ENCODE assay signal across 1 mouse cellular context in the genomic region with DNA sequence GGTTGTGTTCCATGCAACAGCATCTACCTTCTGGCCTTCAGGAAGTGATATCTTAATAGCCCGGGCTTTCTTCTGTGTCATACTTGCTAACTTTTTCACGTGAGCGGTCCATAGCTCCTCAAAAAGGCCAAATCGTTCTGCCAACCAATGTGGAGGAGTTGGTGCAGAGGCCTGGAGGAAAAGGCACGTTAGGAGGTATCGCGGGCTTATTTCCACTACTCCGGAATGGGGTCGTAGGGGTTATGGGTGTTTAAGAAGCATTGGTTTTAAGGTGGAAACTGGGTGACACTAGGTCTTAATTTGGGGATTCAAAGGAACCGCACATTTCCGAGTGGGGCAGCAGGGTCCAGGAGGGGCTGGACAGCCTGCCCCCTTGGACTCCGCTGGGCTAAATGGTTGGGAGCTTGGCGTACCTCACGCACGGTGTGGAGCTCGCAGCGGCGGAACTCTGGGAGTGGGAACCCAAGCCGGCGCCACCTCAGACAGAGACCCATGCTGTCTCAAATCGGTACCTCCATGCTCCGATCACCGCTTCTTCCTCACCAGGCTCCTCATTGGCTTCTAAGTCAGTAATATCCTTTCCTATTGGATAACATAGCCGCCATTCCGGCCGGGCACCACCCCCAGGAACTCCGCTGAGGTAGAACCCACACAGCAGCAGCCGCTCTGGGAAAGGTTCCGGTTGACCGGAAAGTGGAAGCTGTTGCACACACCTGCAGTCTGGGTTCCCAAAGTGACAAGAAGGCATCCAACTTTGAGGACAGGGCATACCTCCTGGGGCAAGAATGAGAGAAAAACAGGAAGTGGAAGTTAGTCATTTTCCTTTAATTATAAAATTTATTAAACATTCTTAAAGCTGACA.
TF ChIP-seq lines count a peak whose summit lies in the region.

No protein-coding gene starts in this region.

TF ChIP-seq in myocyte, 11 proteins besides CTCF, POLR2A, EP300 and RAD21 (continued from another document):
- peak in 1 of 3 experiments; percentile 53 for TF ChIP-seq MYOG (IDR thresholded peaks at IDR 0.05; ENCODE audit: control insufficient read depth in 1 of 3, insufficient read depth in 1 of 3, insufficient read length in 2 of 3, low read depth in 2 of 3)
- peak in 1 of 3 experiments; percentile 15 for TF ChIP-seq MYOD1 (IDR thresholded peaks at IDR 0.05; ENCODE audit: control insufficient read depth in 1 of 3, insufficient read length in 2 of 3, low read depth in 2 of 3)
- no peak for TF ChIP-seq TCF12 (IDR thresholded peaks at IDR 0.05; ENCODE audit: insufficient read depth, poor library complexity, severe bottlenecking)
- no peak for TF ChIP-seq CEBPB (IDR thresholded peaks at IDR 0.05; ENCODE audit: insufficient read depth, poor library complexity, severe bottlenecking)
- no peak for TF ChIP-seq REST (IDR thresholded peaks at IDR 0.05; ENCODE audit: insufficient read depth, insufficient read length)
- no peak for TF ChIP-seq SRF (IDR thresholded peaks at IDR 0.05; ENCODE audit: control insufficient read depth, insufficient read length, low read depth)
- peak; percentile 41 for TF ChIP-seq E2F4 (IDR thresholded peaks at IDR 0.05; ENCODE audit: insufficient read depth)
